Mouse (Mus musculus): ENCODE measurements around the gene Vezf1.

Gene Vezf1

DNA sequence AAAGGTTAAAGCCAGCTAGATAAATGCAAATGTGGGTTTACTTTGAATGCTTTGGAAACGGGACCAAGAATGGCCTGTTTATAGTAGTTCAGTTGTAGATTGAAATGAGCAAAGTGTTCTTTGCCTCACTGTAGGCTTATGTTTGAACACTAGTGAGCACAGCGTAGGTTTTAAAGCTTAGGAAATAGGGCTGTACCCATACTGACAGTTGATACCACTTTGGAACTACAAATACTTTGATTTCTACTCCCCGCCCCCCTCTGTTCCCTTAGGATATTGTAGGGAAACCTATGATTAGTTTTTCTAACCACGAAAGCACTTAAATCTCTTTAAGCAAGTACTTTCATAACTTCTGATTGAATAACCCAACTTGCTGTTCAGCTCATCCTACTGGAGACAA lies 15.4 kb upstream of the Vezf1 start:
- in situ Hi-C loops (cut with MboI, MseI), result no loop called here

DNA sequence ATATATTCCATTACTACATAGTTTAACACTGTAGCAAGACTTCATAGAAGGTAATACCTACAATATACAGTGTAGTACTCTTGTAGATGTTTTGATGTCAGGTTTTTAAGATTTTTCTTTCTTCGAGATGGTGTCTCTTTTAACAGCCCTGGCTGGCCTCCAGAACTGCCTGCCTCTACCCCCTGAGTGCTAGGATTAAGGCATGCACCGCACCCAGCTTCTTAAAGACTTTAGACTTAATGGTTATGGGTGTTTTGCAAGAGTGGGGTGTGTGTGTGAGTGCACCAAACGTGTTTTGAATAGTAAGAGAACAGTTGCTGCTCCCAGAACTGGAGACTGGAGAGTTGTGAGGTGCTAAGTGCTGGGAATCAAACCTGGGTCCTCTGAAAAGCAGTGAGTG lies 14.3 kb upstream of the Vezf1 start:
- in situ Hi-C loops (cut with MboI, MseI), result no loop called here

DNA sequence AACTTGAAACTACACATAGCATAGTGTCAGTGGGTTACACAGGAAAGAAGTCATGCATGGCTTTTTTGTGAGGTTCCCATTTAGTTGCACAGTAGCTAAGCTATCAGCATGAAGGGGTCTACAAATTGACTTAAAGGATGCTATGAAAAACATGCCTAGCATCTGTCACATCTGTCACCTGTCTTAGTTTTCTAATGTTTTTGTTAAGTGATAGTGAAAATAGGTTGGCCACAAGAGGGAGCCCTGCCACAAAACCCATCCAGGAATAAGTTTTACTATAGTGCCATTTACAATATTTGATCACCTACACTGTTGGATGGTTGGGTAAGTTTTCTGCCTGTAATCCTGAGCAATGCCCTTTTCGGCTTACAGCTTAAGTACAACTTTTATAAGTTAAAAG lies 13.5 kb upstream of the Vezf1 start:
- in situ Hi-C loops (cut with MboI, MseI), result no loop called here

DNA sequence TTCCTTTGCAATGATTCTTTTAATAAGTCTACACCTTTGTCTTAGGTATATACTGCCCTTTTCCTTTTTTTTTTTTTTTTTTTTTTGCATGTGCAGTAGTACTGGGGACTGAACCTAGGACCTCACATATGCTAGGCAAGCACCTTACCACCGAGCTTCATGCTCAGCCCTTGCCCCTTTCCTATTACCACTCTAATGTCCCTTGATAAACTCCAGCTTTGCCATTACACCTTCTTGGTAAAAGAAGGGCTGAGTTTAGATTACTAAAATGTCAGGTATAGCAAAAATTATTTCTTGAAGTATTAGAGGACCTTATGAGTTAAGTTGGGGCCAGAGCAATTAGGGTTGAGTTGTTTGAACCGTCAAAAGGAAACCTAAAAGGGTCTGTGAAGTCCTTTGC lies 12.3 kb upstream of the Vezf1 start:
- in situ Hi-C loops (cut with MboI, MseI), result loop anchor here (5.0 kb wide), 1 partner anchor 142 kb away; no protein-coding TSS in a partner anchor

DNA sequence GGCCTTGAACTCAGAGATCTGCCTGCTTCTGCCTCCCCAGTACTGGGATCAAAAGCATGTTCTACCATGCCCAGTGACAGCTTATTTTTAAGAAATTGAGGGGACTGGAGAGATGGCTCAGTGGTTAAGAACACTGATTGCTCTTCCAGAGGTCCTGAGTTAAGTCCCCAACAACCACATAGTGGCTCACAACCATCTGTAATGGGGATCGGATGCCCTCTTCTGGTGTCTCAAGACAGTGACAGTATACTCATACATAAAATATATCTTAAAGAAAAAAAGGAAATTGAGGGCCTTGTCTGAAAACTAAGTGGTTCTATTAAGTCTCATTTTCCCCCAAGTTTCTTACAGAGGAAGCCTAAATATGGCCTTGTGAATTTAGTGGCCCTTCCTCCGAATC lies 10.3 kb upstream of the Vezf1 start:
- in situ Hi-C loops (cut with MboI, MseI), result loop anchor here (5.0 kb wide), 1 partner anchor 140 kb away; no protein-coding TSS in a partner anchor

DNA sequence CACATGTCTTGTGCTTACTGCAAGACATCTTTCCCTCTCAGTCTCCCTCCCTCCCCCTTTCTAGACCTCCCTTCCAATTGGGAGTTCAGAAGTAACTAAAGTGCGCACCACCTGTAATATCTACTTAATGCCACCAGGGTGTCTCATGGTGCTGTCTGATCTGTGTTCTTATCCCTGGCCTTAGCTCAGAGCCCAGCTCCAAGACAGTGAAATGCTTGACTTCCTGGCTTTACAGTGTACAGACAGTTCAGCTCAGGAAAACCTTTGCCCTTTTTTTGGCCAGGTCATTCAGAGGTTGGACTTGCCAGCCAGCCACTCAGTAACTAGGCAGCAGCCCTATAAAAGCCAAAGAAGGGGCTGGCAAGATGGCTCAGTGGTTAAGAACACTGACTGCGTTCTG lies 8.9 kb upstream of the Vezf1 start:
- in situ Hi-C loops (cut with MboI, MseI), result loop anchor here (5.0 kb wide), 1 partner anchor 138 kb away; no protein-coding TSS in a partner anchor

DNA sequence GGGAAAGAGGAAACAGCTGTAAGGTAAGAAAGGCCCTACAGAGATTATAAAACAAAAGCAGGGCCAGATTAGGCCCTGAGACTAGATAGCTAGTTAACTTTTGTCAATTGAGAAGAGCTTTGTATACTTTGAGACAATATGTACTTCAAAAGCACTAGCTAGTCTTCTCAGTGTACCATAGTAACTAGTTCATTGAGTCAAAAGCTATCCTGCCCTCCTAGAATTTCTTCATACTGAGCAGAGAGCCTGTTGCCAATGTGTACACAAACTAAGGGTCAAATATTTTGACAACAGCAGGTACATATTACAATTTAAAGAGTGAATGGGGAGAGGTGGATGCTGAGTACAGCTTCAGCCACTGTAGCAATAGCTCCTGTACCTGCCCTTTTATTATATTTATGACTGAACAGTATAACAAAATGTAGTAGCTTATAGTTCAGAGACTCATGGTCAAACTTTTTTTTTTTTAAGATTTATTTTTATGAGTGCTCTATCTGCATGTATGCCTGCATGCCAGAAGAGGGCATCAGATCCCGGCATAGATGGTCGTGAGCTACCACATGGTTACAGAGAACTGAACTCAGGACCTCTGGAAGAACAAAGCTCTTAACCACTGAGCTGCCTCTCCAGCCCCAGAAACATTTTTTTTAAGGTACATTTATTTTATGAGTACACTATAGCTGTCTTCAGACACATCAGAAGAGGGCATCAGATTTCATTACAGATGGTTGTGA lies 6.0 kb upstream of the Vezf1 start:
- in situ Hi-C loops (cut with MboI, MseI), result no loop called here

DNA sequence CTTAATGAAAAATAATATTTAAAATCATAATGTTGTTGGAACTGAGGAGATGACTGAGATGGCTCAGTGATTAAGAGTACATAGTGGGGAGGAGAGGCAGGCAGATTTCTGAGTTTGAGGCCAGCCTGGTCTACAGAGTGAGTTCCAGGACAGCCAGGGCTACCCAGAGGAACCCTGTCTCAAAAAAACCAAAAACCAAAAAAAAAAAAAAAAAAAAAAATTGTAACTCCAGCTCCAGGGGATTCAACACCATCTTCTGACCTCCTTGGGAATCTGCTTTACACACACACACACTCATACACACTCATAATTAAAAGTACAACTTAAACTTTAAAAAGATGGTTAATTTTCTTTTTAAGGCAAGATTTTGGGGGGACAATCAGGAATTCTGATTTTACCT lies 2.3 kb upstream of the Vezf1 start:
- in situ Hi-C loops (cut with MboI, MseI), result no loop called here

DNA sequence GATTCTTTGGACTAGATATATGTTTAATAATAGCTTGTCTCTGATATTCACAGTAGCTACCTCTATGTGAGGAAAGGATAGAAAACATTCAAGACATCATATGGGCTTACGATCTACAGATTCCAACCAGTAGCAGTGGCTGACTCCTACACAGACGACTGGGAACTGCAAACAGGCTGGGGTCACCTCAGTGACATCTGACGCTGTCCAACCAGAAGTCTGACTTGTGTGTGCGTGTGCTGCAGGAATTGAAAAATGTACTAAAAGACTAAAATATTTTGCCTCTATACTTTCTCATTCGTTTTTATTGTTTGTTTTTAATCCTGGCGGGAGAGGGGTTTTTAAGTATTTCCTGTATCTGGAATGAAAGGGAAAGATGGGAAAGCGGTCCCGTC lies 891 bp upstream of the Vezf1 start:
- in situ Hi-C loops (cut with MboI, MseI), result no loop called here

DNA sequence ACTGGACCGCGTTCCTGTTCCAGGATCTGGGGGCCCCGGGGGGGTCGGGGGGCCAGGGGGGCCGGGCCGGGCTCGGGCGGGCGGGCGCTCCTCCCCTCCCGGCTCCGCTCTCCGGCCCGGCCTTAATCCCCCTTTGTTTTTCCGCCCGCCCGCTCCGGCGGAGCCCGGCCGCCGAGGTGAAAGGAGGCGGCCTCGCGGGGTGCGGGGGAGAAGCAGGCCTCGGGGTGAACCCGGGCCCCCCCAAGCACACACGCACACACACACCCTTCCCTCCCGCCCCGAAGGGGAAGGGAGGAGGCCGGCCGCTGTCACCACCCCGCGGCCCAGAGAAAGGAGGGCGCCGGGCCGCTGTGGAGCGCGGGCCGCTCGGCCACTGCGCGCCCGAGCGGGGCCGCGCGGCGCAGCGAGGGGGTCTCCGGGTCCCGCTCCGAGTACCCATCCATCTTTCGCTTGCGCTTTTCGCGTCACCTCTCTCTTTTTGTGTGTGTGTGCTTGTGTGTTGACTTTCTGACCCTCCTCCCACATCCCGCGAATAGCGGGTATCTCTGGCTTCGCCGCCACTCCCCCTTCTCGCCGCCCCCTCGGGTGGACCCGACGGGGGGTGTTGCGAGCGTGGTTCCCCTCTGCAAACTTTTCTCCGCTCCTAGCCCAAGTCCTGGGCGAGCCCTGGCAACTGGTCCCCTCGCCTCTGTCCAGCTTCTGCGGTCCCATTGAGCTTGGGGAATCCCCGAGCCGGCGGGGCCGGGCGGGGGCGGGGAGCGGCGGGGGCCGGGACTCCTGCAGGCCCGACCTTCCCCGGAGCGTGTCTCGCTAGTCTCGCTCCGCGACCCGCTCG lies 549 bp downstream of the Vezf1 start:
- in situ Hi-C loops (cut with MboI, MseI), result no loop called here

DNA sequence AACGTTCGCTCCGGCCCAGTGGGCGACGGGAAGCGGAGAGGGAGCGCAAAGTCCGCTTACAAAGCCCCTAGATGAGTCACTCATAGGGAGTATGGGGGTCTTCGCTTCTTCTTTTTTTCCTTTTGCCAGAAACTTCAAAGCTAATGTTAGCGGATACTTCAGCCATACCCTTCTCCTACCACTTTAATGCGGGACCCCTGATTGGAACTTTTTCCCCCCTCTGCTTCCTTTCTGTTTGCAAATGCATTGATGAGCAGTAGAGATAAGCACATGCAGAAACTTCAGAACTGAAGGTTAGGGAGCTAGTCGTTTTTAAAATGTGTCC lies 1.1 kb downstream of the Vezf1 start:
- in situ Hi-C loops (cut with MboI, MseI), result no loop called here

DNA sequence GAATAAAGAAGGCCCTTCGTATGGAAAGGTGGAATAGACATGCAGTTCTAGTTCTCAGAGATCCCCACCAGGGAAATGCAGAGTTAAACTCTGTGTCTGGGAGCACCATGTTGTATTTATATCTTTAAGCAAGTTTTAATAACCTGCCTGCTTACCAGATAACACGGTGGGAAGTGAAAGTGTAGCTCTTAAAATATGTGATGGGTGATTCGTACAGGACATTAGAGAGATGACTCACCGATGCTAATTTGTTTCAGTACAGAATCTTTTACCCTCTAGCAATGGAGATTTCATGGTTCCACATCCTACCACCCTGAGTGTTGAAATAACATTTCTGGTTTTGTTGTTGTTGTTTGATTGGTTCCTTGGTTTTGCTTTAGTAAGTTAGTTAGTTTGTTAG lies 2.3 kb downstream of the Vezf1 start:
- in situ Hi-C loops (cut with MboI, MseI), result no loop called here

DNA sequence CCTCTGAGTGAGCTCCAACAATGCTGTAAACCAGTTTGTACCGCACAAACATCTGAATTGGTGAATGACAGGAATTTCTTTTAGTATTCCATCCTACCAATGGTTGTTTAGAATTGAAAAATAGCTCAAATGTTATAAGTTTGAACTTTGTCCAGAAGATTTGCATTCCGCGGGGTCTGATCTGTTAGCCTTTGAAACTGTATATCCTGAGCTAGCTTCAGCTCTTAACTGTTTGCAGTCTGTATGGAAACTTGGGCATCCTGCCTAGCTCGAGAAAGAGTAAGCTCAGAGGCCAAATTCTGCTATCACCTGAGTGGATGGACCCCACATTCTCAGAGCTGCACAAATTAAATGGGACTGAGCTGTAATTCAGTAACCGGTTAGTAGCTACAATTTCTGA lies 3.0 kb downstream of the Vezf1 start:
- in situ Hi-C loops (cut with MboI, MseI), result no loop called here

DNA sequence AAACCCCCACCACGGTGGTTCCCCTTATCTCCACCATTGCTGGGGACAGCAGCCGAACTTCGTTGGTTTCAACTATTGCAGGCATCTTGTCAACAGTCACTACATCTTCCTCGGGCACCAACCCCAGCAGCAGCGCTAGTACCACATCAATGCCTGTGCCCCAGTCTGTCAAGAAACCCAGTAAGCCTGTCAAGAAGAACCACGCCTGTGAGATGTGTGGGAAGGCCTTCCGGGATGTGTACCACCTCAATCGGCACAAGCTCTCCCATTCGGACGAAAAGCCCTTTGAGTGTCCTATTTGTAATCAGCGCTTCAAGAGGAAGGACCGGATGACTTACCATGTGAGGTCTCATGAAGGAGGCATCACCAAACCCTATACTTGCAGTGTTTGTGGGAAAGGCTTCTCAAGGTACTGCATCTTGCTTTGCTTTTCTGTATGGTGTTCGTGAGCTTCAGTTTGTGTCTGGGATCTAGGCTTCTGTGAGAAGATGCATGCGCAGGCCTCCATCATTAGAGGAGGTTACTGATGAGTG lies 5.3 kb downstream of the Vezf1 start:
- in situ Hi-C loops (cut with MboI, MseI), result no loop called here

DNA sequence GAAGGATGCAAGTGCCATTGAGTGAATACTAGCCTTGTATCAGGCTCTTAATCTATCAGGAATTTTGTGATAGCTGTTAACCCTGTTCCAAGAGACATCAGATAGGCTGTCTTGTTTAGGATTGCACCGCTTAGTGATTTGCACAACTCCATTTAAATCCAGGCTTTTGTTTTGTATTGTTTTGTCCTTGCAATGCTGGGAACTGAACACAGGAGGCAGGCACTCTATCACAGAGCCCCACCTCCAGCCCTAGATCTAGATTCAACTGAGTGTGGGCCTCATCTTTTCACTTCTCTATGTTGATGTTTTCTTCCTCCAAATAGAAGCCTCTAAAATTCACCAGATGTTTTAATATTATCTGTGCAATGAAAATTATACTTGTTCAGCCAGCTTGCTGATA lies 7.6 kb downstream of the Vezf1 start:
- in situ Hi-C loops (cut with MboI, MseI), result no loop called here

DNA sequence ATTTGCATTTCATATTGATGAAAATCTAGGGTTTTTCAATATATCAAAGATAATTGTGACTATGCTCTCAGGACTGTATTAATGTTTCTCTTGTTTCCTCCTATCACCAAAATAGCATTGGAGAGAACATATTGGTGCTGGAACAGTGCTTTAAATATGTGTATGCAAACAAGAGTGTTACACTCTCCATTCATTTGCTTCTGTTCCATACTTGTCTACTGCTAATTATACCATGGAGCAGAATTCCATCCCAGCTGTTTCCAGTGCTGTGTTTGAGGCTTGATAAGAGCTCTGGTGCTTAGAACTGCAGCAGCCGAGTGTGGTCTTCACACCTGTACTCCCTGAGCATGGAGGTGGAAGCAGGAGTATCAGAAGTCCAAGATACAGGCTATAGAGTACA lies 8.3 kb downstream of the Vezf1 start:
- in situ Hi-C loops (cut with MboI, MseI), result no loop called here

DNA sequence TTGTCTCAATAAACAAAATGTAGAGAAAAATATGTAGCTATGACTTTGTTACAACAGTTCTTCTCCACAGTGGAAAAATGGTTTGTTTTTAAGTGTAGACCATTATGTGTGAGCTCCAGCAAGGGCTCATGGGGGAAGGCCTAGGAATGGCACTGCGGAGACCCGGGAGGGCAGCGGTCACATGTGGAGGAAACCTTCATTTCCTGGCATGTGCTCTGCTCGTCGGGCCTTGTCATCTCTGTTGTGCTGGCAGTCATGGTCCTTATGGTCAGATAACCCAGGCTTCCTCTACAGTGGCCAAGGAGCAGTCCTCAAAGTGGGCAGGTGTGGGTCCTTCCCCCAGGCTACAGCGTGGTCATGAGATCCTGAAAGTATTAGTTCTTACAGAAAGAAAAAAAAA lies 15.6 kb downstream of the Vezf1 start:
- in situ Hi-C loops (cut with MboI, MseI), result no loop called here

DNA sequence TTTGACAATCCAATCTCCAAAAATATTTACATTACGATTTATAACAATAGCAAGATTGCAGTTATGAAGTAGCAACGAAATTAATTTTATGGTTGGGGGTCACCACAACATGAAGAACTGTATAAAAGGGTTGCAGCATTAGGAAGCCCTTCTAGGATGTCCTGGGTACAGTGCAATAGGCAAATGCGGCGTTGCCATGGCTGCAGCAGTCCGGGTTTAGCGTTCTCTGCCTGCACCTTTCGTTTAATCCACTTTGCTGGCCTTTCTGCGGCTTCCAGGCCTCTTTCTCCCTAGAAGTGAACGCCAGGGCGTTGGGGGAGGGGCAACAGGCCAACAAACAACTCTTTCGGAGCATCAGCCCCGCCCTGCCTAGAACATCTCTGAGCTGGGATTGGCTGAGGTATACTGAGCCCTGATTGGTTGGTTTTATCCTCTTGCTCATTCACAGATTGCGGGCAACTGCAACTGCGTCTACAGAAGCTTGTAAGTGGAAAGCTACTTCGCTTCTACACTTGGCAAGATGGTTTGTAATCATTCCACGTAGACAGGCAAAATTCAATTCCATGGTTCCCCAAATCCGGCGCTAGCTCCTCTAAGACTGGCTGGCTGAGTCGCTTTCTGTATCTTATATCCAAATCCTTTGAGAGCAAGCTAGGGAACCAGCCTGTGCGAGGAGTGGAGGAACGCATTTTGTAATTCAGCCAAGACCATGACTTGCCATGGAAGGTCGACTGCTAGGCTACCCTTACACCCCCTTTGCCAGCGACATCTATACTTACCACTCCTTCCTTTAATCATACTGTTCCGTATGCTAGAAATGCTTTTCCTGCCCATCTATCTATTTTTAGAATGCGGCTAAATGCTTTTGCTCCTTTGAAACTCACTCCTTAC lies 18.9 kb downstream of the Vezf1 start:
- in situ Hi-C loops (cut with MboI, MseI), result no loop called here

DNA sequence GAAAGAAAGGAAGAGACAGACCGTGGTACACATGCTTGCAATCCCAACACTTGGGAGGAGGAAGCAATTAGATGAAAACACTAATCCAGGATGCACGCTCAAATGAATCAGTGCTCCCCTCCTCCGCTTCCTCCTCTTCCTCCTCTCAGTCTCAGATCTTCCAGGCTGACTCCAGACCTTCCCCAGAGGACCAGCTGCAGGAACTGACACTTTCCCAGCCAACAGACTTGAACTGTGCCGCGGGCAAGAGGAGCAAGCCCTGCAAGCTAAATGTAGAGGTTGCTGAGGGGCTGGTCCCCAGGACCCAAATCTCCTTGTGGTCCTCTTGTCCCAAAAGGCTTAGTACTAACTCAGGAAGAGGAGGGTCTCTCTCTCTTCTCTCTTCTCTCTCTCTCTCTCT lies 21.1 kb downstream of the Vezf1 start:
- in situ Hi-C loops (cut with MboI, MseI), result no loop called here

DNA sequence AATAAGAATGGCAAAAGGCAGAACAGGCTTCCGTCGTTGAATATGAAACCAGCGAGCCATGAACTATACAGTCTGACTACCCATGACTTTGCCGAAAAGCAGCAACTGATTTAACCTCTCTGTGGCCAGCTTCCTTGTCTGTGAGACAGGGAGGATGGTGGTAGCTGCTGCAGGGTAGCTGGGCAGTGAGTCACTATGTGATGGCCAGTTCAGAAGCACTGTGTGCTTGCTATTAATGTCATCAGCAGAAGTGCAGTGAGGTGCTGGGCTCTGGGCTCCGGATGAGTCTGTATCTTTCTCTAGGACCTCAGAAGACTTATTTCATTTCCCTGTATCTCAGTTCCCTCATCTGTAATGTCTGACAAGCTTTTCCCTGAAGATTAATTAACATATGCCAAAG lies 22.2 kb downstream of the Vezf1 start:
- in situ Hi-C loops (cut with MboI, MseI), result no loop called here

DNA sequence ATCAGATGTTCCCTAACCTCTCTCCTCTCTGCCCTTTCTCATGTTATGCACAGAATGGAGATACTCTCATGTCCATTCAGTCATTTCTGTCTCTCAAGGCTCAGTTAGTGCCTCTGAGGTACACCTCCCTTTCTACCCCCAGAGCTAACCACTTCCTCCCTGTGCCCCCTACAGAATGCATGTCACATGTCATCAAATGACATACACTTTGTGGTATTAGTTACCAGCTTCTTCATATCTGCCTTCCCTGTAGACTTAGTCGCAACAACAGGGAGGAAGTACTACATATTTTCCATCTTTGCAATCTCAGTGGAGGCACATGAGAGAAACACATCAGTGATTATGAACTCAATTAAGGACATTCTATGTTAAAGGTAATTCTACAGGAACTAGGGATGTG lies 23.9 kb downstream of the Vezf1 start:
- in situ Hi-C loops (cut with MboI, MseI), result no loop called here

DNA sequence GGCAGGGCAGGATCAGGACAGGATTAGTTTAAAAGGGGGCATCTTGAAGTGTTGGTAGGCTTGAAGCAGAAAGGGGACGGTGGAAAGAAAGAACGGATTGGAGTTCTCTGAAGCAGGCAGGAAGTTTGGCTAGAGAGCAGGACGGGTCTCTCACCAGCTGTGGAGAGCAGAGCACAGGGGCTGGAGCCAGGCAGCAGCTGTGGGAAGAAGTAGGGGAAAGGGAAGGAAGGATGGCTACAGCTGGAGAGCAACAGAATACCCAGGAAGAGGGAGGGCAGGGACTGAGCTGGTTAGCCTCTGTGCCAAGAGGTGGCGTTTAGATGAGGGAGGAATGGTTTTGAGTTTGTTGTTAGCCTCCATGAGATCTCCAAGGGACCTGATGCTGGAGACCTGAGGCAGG lies 29.1 kb downstream of the Vezf1 start:
- in situ Hi-C loops (cut with MboI, MseI), result no loop called here

Measured in T-helper 2 cell (primary cell).